Mouse (Mus musculus) kidney, adult 11 months (tissue): ENCODE results near the gene Itpa.

Source experiments
- DNase-seq: peaks from one replicate; pipeline ENCODE4 v3.0.0; 2022

The Itpa gene

GRCm38 (mm10) chr2:130657541-130657940, 9.9 kb upstream of the Itpa start:
- DNase-seq = no peak

GRCm38 (mm10) chr2:130658530-130658929, 8.9 kb upstream of the Itpa start:
- DNase-seq = no peak

GRCm38 (mm10) chr2:130663342-130663741, 4.1 kb upstream of the Itpa start:
- no peak for DNase-seq

- DNase-seq = peak; percentile 94
Measured at GRCm38 (mm10) chr2:130664102-130664701, 3.2 kb upstream of the Itpa start, which contains the start of gene Ddrgk1. TSS of gene Ddrgk1 (minus strand) at chr2:130664659.

- DNase-seq = no peak
Measured at GRCm38 (mm10) chr2:130677211-130677610, 9.8 kb downstream of the Itpa start.

GRCm38 (mm10) chr2:130679154-130679553, 11.7 kb downstream of the Itpa start:
- no peak for DNase-seq

- DNase-seq = no peak
Measured at GRCm38 (mm10) chr2:130679899-130680298, 12.5 kb downstream of the Itpa start.

- DNase-seq = no peak
Measured at GRCm38 (mm10) chr2:130681531-130681930, 14.1 kb downstream of the Itpa start.

GRCm38 (mm10) chr2:130685426-130685825, 18.0 kb downstream of the Itpa start:
- no peak for DNase-seq

- DNase-seq = no peak
Measured at GRCm38 (mm10) chr2:130689011-130689410, 21.6 kb downstream of the Itpa start.

GRCm38 (mm10) chr2:130693563-130693962, 26.2 kb downstream of the Itpa start:
- DNase-seq = no peak

GRCm38 (mm10) chr2:130696700-130697152, 29.3 kb downstream of the Itpa start:
- DNase-seq = no peak

- peak; percentile 52 for DNase-seq
Measured at GRCm38 (mm10) chr2:130697153-130697810, 29.9 kb downstream of the Itpa start, which contains the start of gene Slc4a11. TSS of gene Slc4a11 (minus strand) at chr2:130697519.

- no peak for DNase-seq
Measured at GRCm38 (mm10) chr2:130697821-130698266, 30.4 kb downstream of the Itpa start.

GRCm38 (mm10) chr2:130704040-130705001, 36.9 kb downstream of the Itpa start:
- no peak for DNase-seq

- no peak for DNase-seq
Measured at GRCm38 (mm10) chr2:130705178-130705577, 37.8 kb downstream of the Itpa start.

GRCm38 (mm10) chr2:130706602-130707001, 39.2 kb downstream of the Itpa start:
- DNase-seq = no peak

GRCm38 (mm10) chr2:130707057-130707456, 39.6 kb downstream of the Itpa start:
- no peak for DNase-seq

- peak; percentile 73 for DNase-seq
Measured at GRCm38 (mm10) chr2:130717951-130718350, 50.5 kb downstream of the Itpa start.

- no peak for DNase-seq
Measured at GRCm38 (mm10) chr2:130724369-130724768, 57.0 kb downstream of the Itpa start.

GRCm38 (mm10) chr2:130727752-130728151, 60.3 kb downstream of the Itpa start:
- no peak for DNase-seq

GRCm38 (mm10) chr2:130728906-130729585, 61.6 kb downstream of the Itpa start:
- no peak for DNase-seq

GRCm38 (mm10) chr2:130730746-130731145, 63.3 kb downstream of the Itpa start:
- no peak for DNase-seq
